Mouse (Mus musculus) inflammation-experienced regulatory T-cells (primary cell): ENCODE results near the gene Ccdc28a. TPM values are rescaled to one million over a fixed set of nuclear protein-coding genes. Genes with fewer than 3 reads are reported as not detected.

Experiments
- polyA plus RNA-seq, 2 experiments: library from polyadenylated mRNA; unstranded; fragments of 100-300 nt; shearing (Covaris generic); gene quantifications; one replicate each; pipeline ENCODE4 v1.2.1; 2017

The Ccdc28a gene
- 10 to 100 TPM; 30.6 to 51.7 TPM for polyA plus RNA-seq

GRCm38 (mm10) chr10:18234560-18235401 is at the start of gene Ccdc28a:
Gene Ccdc28a (minus strand): TSS chr10:18234998.

GRCm38 (mm10) chr10:18210726-18211125 is 24.1 kb downstream of the Ccdc28a start, which contains the start of gene Ect2l:
Gene Ect2l (minus strand): TSS chr10:18210890.

Other genes with a start within 250 kb of the Ccdc28a start
- 100 to 1,000 TPM; 308 to 316 TPM for gene Abracl, start 211.7 kb downstream of the Ccdc28a start, polyA plus RNA-seq
- gene Reps1, start 179.1 kb downstream of the Ccdc28a start, polyA plus RNA-seq: 100 to 1,000 TPM; 104 to 172 TPM
- 1 to 10 TPM in 1 of 2 experiments, under 1 TPM in 1; 0.88 to 1.6 TPM for gene Ect2l, start 24.1 kb downstream of the Ccdc28a start, polyA plus RNA-seq
- 1 to 10 TPM in 1 of 2 experiments, under 1 TPM in 1; 0.99 to 1.0 TPM for gene Nhsl1, start 84.0 kb upstream of the Ccdc28a start, polyA plus RNA-seq